In genomic region chr11:117611068-117611467, GRCm38 (mm10) we compare ENCODE assay signal across 8 mouse cellular contexts. TPM values are rescaled to one million over a fixed set of nuclear protein-coding genes. Genes with fewer than 3 reads are reported as not detected.
DNase-seq lines count a peak whose midpoint lies in the region; ATAC-seq lines count a peak whose summit lies in the region.

No protein-coding gene starts in this region.

- peaks cover 12% of the 10 kb centered on the region for H3K4me1 ChIP-seq in embryonic facial prominence, embryonic 14.5 days (ENCODE audit: control insufficient read depth, insufficient read depth, low read length)
- H3K4me1 ChIP-seq in heart, embryonic 14.5 days (ENCODE audit: control insufficient read depth in 2 of 2, insufficient read depth in 2 of 2, low read length in 2 of 2) = peaks cover 0 to 7% of the 10 kb centered on the region in 2 experiments; a peak in 2 of 4 replicates
- H3K4me1 ChIP-seq in kidney, embryonic 15.5 days = peaks cover 28% of the 10 kb centered on the region

- no peaks in the 10 kb centered on the region for H3K36me3 ChIP-seq in embryonic facial prominence, embryonic 14.5 days (ENCODE audit: control insufficient read depth, insufficient read depth, low read length)
- no peaks in the 10 kb centered on the region for H3K36me3 ChIP-seq in heart, embryonic 14.5 days (ENCODE audit: control insufficient read depth, insufficient read depth, low read length)
- H3K36me3 ChIP-seq in kidney, embryonic 15.5 days = no peaks in the 10 kb centered on the region

- H3K4me2 ChIP-seq in embryonic facial prominence, embryonic 14.5 days (ENCODE audit: low read depth, low read length) = peak overlapping the region; percentile 44
- H3K4me2 ChIP-seq in heart, embryonic 14.5 days (ENCODE audit: low read length) = peak overlapping the region; percentile 66
- peak overlapping the region; percentile 56 for H3K4me2 ChIP-seq in kidney, embryonic 15.5 days

- no peak overlapping the region; the same call in 1 of the 2 replicates for H3K27ac ChIP-seq in embryonic facial prominence, embryonic 14.5 days (replicated peaks; ENCODE audit: low read depth, low read length)
- no peak overlapping the region for H3K27ac ChIP-seq in heart, embryonic 14.5 days (replicated peaks in 1 of 2; ENCODE audit: control insufficient read depth in 1 of 2, insufficient read depth in 1 of 2, low read depth in 2 of 2, low read length in 2 of 2)
- H3K27ac ChIP-seq in kidney, embryonic 15.5 days = no peak overlapping the region

- H3K9ac ChIP-seq in embryonic facial prominence, embryonic 14.5 days (ENCODE audit: low read depth, low read length) = no peak overlapping the region
- no peak overlapping the region for H3K9ac ChIP-seq in heart, embryonic 14.5 days (ENCODE audit: low read length)
- H3K9ac ChIP-seq in kidney, embryonic 15.5 days = no peak overlapping the region

- peak; percentile 82 for ATAC-seq in embryonic facial prominence, embryonic 14.5 days (ENCODE audit: low read depth)
- peak; percentile 51; the same call in 1 of the 2 replicates for ATAC-seq in heart, embryonic 14.5 days (ENCODE audit: insufficient number of reproducible peaks, insufficient read depth, low FRiP score, low read depth)
- peak; percentile 74 for ATAC-seq in kidney, embryonic 15.5 days (replicated peaks; ENCODE audit: low FRiP score)

- H3K9me3 ChIP-seq in embryonic facial prominence, embryonic 14.5 days (ENCODE audit: control insufficient read depth, low read length) = no peaks in the 10 kb centered on the region
- no peaks in the 10 kb centered on the region for H3K9me3 ChIP-seq in heart, embryonic 14.5 days (ENCODE audit: control insufficient read depth, low read length)
- H3K9me3 ChIP-seq in kidney, embryonic 15.5 days (replicated peaks) = no peaks in the 10 kb centered on the region

- peak; percentile 82 for DNase-seq in CD4-positive, CD25-positive, alpha-beta regulatory T cell, adult 2 months (ENCODE audit: low read depth, low spot score)
- peak; percentile 75 for DNase-seq in MN1 (ENCODE audit: low spot score)
- peak; percentile 90 for DNase-seq in embryonic facial prominence, embryonic 14.5 days (ENCODE audit: low spot score)
- DNase-seq in lung, postnatal 10 days = peak; percentile 85
- peak; percentile 85 for DNase-seq in skeletal muscle tissue, adult 2 months (ENCODE audit: low read depth, low spot score)
- DNase-seq in cerebellum, postnatal 10 days = no peak

- peak overlapping the region; percentile 16 for H3K4me3 ChIP-seq in embryonic facial prominence, embryonic 14.5 days (ENCODE audit: low read depth, low read length)
- peak overlapping the region; percentile 14 to 27 for H3K4me3 ChIP-seq in heart, embryonic 14.5 days (ENCODE audit: control insufficient read depth in 1 of 2, insufficient read depth in 1 of 2, low read depth in 1 of 2, low read length in 2 of 2)
- H3K4me3 ChIP-seq in kidney, embryonic 15.5 days (replicated peaks) = peak overlapping the region; percentile 32

- 17% methylated on average over 13 of the region's 13 CpGs for WGBS in embryonic facial prominence, embryonic 14.5 days
- WGBS in heart, embryonic 14.5 days = 6% methylated on average over 13 of the region's 13 CpGs
- WGBS in kidney, embryonic 15.5 days = 5% methylated on average over 13 of the region's 13 CpGs

- no peaks in the 10 kb centered on the region for H3K27me3 ChIP-seq in embryonic facial prominence, embryonic 14.5 days (replicated peaks; ENCODE audit: control insufficient read depth, insufficient read depth, low read length)
- H3K27me3 ChIP-seq in heart, embryonic 14.5 days (ENCODE audit: control insufficient read depth, insufficient read depth, low read length) = peaks cover 36% of the 10 kb centered on the region
- H3K27me3 ChIP-seq in kidney, embryonic 15.5 days = peaks cover 63% of the 10 kb centered on the region

RNA-seq across cellular contexts. Expression of gene Tnrc6c, which starts 43.0 kb away (rescaled TPM):
- 15.2 and 16.3 TPM in 2 replicates for polyA plus RNA-seq in embryonic facial prominence, embryonic 14.5 days (2014; fragmentation: Nextera tagmentation; extraction: Ambion mirVana)
- polyA plus RNA-seq in heart, embryonic 14.5 days (2014; fragmentation: Nextera tagmentation; extraction: Ambion mirVana) = 8.7 and 8.9 TPM in 2 replicates
- polyA plus RNA-seq in kidney, embryonic 15.5 days (2015; fragmentation: Nextera tagmentation; extraction: Ambion mirVana) = 10.0 and 10.5 TPM in 2 replicates

Comparison
In these comparisons a context has a peak if more than half of its experiments do, and no peak if none do; other contexts are left out.
1. DNase-seq: peak in CD4-positive, CD25-positive, alpha-beta regulatory T cell, adult 2 months (single experiment), MN1 (single experiment), embryonic facial prominence, embryonic 14.5 days (single experiment), lung, postnatal 10 days (single experiment) and skeletal muscle tissue, adult 2 months (single experiment); none in cerebellum, postnatal 10 days (0 of 2).
2. Peak in every context shown above with its lines, with median percentiles within 50 percentile points of each other: ATAC-seq, H3K4me2 ChIP-seq and H3K4me3 ChIP-seq.